ENCODE assay signal across 21 mouse cellular contexts in the genomic region with DNA sequence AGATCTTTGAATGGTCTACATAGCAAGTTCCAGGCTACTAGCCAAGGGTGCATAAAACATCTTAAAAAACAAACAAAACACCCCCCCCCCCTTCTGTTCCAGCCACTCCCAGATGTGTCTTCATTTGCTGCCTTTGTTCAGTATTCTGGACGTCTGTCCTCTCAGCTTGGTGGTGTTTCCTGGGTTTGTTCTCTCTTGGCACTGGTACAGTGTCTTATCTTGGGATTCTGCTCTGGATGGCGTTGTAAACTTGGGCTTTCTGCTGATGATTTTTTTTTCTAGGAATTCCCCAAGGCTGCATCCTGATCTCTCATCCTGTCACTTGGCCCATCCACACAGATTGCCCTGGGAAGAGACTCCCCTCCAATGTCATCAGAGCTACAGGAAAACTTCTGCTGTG. TPM values are rescaled to one million over a fixed set of nuclear protein-coding genes. Genes with fewer than 3 reads are reported as not detected.
"Had no signal": no experiment of that assay in that cellular context is flagged by ENCODE, and none has a peak within 500 bp of the region (broad histone marks: within the 10 kb centered on the region; RNA-seq: fewer than 3 reads in every experiment).

No protein-coding gene starts in this region.

- H3K27me3 ChIP-seq: hindbrain, embryonic 13.5 days; intestine, embryonic 15.5 days; liver, embryonic 12.5 days; midbrain, embryonic 12.5 days; midbrain, embryonic 15.5 days; neural tube, embryonic 12.5 days; neural tube, embryonic 15.5 days; stomach, embryonic 15.5 days had no signal

- H3K4me1 ChIP-seq: hindbrain, embryonic 13.5 days; intestine, embryonic 15.5 days; liver, embryonic 12.5 days; midbrain, embryonic 12.5 days; midbrain, embryonic 15.5 days; neural tube, embryonic 12.5 days; neural tube, embryonic 15.5 days; stomach, embryonic 15.5 days had no signal

- H3K4me2 ChIP-seq: hindbrain, embryonic 13.5 days; intestine, embryonic 15.5 days; liver, embryonic 12.5 days; midbrain, embryonic 12.5 days; midbrain, embryonic 15.5 days; neural tube, embryonic 12.5 days; neural tube, embryonic 15.5 days; stomach, embryonic 15.5 days had no signal

- H3K9me3 ChIP-seq: hindbrain, embryonic 13.5 days; intestine, embryonic 15.5 days; liver, embryonic 12.5 days; midbrain, embryonic 12.5 days; midbrain, embryonic 15.5 days; neural tube, embryonic 12.5 days; neural tube, embryonic 15.5 days; stomach, embryonic 15.5 days had no signal

- H3K9ac ChIP-seq: hindbrain, embryonic 13.5 days; intestine, embryonic 15.5 days; liver, embryonic 12.5 days; midbrain, embryonic 12.5 days; midbrain, embryonic 15.5 days; neural tube, embryonic 12.5 days; neural tube, embryonic 15.5 days; stomach, embryonic 15.5 days had no signal

- H3K36me3 ChIP-seq: hindbrain, embryonic 13.5 days; intestine, embryonic 15.5 days; liver, embryonic 12.5 days; midbrain, embryonic 12.5 days; midbrain, embryonic 15.5 days; neural tube, embryonic 12.5 days; neural tube, embryonic 15.5 days; stomach, embryonic 15.5 days had no signal

- H3K4me3 ChIP-seq: hindbrain, embryonic 13.5 days; intestine, embryonic 15.5 days; left cerebral cortex, adult 2 months; liver, embryonic 12.5 days; midbrain, embryonic 12.5 days; midbrain, embryonic 15.5 days; neural tube, embryonic 12.5 days; neural tube, embryonic 15.5 days; stomach, embryonic 15.5 days had no signal

- ATAC-seq: hindbrain, embryonic 16.5 days; intestine, embryonic 15.5 days; liver, embryonic 12.5 days; midbrain, embryonic 15.5 days had no signal

- H3K27ac ChIP-seq: hindbrain, embryonic 13.5 days; intestine, embryonic 15.5 days; left cerebral cortex, adult 2 months; liver, embryonic 12.5 days; macrophage; midbrain, embryonic 12.5 days; midbrain, embryonic 15.5 days; neural tube, embryonic 12.5 days; neural tube, embryonic 15.5 days; stomach, embryonic 15.5 days had no signal

- DNase-seq: kidney, adult 11 months; kidney, adult 9 months; layer of hippocampus, postnatal 36 days; right cerebral cortex, adult 18-20 months; right cerebral cortex, postnatal 14 days; right cerebral cortex, postnatal 4 days; thymus, adult 2 months; thymus, postnatal 14 days; thymus, postnatal 4 days had no signal

RNA-seq across cellular contexts. Expression of a gene that starts 7.3 kb away (rescaled TPM):
- polyA plus RNA-seq: hindbrain, embryonic 13.5 days; limb, embryonic 11.5 days; macrophage; midbrain, embryonic 12.5 days; neural tube, embryonic 12.5 days had no signal
